Mouse (Mus musculus) urinary bladder, postnatal 14 days (tissue): ENCODE measurements around the gene Oas1d.
"Not testable (repeated sequence)": the region's sequence is repeated elsewhere in the genome, so short reads cannot be mapped to it uniquely, and the experiment has no call there.

Experiments used
- DNase-seq: peaks from one replicate; pipeline ENCODE4 v3.0.0; 2021; ENCODE audit warnings: low spot score

The Oas1d gene

DNA sequence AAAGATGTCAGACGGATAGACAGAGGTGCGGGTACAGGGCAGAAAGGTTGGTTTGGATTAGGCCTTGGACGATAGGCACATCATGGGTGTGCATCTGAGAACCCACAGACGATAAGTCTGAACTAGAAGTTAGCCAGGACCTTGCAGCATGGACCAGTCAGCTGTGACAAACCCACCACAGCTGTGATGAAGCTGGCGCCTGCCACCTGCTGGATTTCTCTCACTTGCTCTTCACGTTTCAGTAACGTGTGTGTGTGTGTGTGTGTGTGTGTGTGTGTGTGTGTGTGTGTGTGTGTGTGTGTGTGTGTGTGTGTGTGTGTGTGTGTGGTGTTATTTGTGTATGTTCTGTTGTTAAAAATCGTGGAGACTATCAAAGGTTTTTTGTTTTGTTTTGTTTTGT, at the start of gene Oas1d:
Oas1d (plus strand) TSS at position 333 of the 400 bp plus-strand sequence.
- not testable (repeated sequence) for DNase-seq

DNA sequence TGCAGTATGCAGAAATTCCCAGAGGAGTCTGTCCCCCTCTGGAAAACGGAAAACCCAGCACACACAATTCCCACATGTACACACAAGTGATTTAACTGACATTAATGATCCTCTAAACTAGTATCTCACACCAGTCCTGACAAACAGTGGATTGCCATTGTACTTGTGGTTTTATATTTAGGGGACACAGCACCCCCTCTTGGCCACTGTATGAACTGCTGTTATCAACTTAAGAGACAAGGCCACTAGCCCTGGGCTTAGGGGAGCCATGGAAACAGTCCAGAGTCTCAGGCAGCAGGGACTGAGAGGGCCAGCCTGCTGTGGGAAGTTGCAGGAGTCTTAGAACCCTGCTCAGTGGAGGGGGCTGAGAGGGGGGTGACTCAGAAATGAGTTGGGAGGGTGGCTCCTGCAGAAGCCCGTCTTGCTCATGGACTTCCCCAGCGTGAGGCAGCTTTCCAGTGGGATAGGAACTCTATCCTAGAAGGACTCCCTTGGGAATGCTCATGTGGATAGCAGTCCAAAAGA, 48.9 kb upstream of the Oas1d start:
- DNase-seq = no peak

DNA sequence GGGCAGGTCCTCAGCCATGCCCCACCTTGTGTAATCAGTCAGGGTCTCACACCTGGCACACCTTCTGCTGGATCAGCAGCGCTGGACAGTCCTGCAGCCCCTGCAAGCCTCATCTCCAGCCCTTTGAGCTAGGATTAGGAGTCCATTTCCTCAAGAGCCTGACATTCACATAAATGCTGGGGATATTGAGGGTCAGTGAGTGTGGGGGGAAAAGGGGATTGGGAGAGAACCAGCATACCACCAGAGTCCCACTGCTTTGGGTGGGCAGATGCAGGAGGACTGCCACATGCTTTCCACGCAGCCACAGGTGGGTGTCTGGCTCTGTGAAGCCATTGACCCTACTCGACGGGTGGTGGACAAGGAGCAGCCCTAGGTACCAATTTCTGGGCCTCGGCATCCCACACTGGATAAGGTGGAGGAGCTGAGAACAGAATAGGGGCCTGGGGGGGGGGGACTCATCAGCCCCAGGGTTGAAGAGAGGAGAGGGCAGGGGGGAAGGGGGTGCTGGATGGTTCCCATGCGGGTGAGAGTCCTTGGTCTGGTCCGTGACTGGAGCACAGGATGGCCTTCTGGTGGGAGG, 44.8 kb upstream of the Oas1d start:
- no peak for DNase-seq

DNA sequence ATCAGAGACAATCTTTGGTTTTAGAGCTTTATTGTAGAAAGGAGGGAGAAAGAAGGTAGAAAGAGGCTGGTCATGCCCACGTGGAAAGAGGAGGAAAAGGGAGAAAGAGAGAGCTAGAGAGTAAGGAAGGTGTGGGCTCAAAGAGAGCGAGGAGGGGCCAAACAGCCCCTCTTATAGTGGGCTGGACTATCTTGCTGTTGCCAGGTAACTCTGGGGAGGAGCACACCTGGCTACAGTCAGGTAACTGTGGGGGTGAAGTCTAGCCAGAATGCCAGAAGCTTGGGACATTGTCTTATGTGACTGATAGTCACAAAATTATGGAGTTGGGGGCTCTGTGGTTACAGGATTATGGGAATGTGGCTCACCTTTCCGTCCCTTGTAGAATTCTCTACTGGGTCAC, 44.3 kb upstream of the Oas1d start:
- no peak for DNase-seq

DNA sequence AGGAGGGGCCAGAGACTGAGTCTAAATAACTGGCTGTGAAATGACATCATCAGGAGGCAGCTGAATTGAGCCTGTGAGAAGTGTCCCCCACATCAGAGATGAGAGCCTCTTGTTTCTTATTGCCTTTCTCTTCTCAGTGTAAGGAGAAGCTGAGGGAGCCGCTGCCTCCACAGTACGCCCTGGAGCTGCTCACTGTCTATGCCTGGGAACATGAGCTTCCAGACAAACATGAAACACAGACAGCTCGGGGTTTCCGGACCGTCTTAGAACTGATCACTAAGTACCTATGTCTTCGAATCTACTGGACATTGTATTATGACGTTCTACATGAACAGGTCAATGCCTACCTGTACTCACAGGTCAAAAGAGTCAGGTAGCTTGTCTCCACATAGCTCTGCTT, 43.6 kb upstream of the Oas1d start:
- DNase-seq = no peak

DNA sequence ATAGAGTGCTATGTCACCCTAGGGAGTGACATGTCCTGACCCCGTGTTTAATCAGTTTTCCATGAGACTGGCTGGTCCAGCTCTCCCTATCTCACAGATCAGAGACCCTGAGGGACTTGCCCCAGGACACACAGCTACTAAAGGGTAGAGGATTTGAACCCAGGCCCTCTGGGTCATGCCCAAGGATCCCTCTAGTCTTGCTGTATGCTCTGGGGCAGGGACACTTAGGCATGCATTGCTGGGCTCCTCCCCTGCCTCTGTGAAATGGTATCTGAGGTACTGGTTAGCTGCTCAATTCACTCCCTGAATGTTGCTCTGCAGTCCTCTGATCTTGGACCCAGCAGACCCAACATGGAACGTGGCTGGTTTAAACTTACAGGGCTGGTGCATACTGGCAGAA, 42.9 kb upstream of the Oas1d start:
- DNase-seq = no peak

DNA sequence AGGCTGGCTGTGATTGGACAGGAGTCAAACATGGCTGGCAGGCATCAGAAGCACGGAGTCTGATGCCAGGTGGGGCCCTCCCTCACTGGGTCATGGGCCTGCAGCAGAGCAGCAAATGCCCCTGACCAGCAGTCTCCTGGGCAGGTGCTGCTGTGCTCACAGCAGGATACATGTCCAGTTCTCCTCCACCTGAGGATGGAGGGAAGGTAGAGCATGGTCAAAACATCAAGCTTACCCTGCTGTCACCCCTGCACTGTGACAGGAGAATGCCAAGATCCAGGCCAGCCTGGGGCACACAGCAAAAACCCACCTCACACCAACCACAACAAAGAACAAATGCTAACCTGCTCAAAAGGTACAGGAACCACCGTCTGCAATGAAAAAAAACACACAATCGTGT, 37.5 kb upstream of the Oas1d start:
- DNase-seq = not testable (repeated sequence)

DNA sequence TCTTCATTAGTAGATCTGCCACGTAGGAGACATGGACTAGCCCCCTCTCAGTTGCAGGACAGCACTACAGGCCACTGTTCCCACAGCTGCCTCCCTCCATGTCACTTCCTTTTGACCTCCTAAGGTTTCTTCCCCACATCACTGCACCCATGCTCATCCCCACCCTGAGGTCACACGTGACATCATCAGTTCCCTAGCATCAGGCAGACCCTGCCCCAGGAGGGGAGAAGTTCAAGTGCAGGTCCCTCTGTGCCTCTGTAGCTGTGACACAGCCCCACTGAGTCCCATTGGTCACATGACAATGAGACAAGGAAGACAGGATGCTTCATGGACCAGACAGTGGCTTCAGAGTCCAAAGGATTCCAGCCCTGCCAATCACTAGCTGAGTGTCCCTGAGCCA, 36.9 kb upstream of the Oas1d start:
- DNase-seq = not testable (repeated sequence)

DNA sequence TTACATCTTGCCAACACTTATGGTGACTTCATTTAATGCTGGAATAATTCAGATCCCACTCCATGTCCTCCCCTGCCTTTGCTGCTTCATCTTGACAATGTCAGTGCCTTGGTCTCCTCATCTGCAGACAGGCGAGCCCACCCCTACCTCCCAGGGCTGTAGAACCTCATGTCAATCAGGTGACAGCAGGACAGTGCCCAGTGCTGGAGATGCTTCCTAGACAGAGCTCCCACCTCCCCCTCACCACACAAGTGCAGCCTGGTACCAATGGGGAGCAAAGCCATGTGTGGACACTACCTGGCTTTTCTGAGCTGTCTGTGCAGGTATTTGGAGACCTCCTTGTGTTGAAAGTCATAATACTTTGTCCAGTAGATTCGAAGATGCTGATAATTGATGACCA, 35.5 kb upstream of the Oas1d start:
- not testable (repeated sequence) for DNase-seq

DNA sequence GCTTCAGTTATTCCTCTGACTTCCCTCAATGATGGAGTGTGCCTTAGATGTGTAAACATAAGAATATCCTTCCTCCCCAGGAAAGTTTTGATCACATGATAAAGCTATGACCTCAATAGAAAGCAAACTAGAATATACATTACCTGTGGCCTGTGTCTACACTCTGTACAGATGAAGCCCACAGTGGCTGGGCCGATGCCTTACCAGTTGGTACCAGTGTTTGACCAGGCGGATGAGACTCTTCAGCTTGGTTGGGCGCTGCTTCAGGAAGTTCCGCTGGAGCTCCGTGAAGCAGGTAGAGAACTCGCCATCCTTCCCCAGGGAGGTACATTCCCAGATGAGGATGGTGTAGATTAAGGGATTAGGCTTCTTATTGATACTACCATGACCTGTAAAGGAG, 32.7 kb upstream of the Oas1d start:
- DNase-seq = not testable (repeated sequence)

DNA sequence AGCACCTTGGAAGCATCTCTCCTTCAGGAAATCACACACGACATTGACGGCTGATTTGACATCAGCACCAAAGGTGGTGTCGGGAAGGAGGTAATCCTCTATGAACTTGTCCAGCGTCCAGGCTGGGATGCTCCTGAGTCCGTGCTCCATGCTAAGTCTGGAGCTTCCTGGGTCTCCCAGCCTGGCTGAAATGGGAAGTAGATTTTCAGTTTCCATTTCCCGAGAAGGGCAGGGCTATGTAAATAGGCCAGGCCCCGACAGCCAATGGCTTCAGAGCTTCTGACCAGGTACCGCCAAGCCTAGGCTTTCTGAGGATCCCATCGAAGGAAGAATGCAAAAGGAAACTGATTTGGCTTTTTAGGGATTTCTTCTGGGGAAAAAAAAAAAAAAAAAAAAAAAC, 26.9 kb upstream of the Oas1d start, which contains the start of gene Oas1g:
Oas1g (minus strand) TSS at position 201 of the 400 bp plus-strand sequence.
- DNase-seq = not testable (repeated sequence)

DNA sequence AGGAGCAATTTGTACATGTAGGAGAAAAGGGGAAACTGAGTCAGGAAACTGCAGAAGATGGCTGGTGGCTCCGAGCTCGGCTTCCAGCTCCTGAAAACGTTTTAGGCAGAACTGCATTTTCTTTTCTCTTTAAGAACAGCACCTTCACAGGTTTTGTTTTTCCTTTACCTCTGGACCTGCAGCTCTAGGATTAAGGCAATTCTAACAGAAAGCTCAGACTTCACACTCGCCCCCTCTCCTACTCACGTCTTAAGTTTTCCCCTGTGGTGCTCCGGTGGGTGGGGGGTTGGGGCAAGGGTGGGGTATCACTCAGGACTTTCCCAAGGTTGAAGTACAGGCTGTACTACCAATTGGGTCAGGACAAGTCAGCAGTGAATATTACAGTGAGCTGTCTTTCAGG, 26.5 kb upstream of the Oas1d start:
- DNase-seq = no peak

DNA sequence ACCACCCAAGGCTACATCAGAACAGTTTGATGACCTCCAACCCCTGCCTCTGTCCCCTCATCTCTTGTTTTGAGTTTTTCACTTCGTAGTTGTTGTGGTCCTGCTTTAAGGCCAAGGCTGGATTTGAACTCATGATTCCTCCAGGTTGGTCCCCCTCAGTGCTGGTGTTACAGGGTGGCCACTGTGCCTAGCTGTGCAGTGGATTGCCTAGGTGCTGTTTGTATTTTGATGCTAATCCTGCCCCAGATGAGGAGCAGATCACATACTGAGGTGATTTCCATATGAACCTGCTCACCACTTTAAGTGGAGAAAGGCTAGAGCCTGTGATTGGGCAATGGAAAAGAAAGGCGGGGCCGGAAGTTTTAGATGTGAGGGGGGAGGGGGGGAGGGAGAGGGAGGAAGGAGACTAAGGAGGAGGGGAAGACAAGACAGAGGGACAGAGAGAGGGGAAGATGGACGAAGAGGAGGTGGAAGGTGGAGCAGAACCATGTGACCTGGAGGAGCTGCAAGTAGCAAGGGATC, 26.0 kb upstream of the Oas1d start:
- DNase-seq = not testable (repeated sequence)

DNA sequence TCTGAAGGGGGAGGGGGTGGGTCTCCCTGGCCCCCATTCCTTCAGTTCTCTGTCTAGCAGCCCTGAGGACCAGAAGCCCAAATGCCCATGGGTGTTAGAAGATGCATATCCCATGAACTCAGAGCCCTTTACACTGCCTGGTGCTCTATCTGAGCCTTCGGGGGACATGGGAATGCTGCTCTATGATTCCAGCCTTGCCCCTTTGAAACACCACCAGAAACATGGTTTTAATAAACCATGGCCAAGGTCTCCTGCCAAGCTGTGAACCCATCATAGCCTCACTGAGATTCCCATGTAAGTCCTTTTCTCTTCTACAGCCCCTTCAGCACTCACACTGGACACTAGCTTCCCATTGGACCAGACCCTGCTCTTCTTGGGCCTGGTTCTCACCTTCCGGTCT, 24.3 kb upstream of the Oas1d start:
- no peak for DNase-seq

DNA sequence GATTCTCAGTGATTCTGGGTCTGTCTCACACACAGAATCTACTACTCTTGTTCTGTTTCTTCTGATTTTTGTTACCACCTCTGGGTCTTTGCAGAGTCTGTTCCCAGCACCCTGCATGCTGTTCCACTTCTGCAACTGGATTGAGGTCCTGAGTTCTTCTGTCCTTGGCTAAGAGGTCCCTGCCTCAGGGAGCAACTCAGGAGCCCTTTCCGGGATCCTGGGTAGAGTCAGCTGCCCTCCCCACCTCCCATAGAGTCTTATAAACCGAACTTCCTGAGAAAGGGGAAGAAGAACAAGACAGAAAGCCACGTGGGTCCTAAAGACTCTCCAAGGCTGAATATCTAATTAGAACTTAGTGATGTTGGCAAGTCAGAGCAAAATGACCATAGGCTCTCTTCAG, 23.3 kb upstream of the Oas1d start:
- no peak for DNase-seq

DNA sequence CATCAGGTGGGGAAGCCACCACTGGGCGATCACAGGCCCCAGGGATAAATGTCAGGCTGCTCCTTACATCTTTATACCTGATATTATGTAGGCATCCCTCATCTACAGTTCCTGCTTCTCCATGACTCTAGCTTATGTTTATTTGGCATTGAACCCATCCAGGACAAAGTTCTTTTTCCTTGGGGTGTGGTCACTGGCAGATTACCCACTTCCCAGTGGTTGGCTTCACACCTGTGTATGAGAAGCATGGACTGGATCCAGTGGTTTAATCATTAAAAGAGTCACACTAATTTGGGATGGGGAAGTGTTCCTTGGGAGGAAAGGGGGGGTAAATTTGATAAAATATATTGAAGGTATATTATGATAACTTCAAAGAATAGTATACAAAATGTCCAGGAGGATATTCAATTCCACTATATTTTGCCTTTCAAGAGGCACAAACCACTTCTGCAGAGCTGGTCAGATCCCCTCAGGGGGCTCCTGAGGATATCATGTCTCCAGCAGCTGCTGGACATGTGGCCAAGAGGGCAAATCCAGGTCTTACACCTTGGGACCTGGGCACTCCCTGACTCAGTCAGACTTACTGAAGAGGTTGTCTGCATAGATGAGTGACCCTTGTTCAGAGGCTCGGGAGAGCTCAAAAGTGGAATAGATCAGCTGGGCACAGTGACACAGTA, 22.6 kb upstream of the Oas1d start:
- not testable (repeated sequence) for DNase-seq

DNA sequence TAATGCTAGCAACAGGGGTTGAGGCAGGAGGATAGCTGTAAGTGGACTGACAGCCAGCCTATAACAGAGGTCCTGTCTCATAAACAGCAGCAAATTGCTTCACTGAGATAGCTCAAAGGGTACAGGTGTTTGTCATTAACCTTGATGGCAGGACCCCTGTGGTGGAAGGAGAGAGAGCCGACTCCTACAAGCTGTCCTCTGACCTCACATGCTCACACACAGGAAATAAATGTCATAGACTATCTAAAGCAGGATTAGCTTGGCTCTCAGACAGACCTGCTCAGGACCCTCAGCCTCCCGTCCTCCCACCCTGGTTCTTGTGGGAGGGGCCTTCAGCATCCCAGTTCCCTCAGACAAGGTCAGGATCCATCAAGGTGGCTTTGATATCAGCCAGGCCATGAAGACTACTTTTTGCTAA, 22.1 kb upstream of the Oas1d start:
- DNase-seq = no peak

DNA sequence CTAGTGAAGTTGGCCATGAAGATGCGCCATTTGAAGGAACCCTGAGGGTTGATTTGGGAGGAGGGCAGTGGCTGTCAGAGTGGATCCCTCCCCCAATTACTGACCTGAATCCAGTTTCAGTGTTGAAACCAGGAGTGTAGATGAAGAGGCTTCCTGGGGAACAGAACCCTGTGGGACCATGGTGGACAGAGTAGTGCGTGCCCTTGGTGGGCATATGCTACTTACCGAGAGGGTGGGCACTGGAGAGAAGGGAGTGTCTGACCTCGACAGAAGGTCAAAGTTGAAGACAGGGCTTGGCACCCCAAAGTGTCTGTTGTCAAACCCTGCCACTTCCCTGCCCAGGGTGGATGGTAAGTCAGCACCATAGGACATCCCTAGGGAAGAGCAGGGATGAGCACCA, 20.5 kb upstream of the Oas1d start:
- DNase-seq = not testable (repeated sequence)

DNA sequence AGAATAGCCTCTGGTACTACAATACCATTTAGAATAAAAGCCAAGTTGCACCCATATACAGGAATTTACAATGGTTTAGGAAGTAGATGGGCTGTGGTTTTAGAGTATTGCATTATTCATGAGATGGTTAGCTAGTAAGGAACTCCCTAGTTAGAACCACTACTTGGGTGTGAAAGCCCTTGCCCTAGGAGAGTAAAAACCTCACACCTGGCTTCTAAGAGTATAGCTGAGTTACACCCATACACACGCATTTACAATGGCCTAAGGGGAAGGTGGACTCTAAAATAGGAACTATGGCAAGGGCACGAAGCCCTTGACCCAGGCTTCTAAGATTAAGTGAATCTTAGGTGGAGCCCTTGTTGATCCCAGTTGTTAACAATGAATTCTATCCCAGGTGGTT, 19.6 kb upstream of the Oas1d start:
- not testable (repeated sequence) for DNase-seq

DNA sequence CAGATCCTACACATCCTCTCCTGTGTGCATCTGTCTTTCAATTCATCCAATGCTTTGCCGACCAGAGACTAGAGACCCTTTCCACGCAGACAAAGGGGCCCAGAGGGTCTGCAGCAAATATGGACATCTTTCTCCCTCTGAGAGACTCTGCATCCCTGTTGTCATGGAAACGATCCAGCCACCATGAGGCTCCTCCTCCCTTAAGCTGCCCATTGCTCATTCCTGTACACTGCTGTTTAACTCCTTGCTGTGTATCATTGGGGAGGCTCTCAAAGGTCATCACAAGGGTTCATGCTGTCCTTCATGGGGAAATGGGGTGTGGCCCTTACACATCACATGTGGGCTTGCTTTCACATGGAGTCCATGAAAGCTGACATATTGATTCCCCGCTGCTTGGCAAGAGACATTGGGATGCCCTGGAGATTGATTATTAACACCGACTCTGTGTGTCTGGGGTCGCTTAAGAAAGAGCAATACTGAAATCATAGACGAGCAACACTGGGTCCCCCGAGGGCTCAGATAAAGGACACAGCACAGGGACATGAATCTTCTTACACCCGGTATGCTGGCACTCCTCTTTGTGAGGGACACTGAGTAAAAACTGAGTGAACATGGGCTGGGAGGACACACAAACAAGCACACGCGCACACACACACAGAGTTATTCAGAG, 19.0 kb upstream of the Oas1d start:
- no peak for DNase-seq

DNA sequence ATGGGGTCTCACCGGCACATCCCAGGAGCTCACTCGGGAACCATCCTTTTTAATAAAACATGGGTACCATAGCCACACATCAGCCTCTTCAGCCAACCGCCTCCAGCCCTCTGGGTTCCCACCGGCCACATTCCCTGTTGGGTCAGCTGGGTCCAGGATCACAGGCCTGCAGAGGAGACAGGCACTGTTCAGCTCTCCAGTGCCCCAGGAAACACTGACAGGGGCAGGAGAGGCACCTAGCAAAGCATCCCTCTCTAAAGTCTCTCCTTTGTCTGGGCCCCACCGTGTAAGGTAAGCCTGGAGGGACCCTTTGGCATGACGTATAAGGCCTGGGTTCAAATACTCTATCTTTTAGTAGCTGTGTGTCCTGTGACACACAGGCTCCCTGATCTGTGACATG, 16.0 kb upstream of the Oas1d start:
- no peak for DNase-seq

DNA sequence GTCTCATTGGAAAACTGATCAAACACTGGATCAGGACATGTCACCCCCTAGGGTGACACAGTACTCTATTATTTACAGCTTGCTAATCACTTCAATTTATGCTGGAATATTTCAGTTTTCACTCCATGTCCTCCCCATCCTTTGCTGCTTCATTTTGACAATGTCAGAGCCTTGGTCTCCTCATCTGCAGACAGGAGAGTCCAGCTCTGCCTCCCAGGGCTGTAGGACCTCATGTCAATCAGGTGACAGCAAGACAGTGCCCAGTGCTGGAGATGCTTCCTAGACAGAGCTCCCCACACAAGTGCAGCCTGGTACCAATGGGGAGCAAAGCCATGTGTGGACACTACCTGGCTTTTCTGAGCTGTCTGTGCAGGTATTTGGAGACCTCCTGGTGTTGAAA, 15.6 kb upstream of the Oas1d start:
- no peak for DNase-seq

DNA sequence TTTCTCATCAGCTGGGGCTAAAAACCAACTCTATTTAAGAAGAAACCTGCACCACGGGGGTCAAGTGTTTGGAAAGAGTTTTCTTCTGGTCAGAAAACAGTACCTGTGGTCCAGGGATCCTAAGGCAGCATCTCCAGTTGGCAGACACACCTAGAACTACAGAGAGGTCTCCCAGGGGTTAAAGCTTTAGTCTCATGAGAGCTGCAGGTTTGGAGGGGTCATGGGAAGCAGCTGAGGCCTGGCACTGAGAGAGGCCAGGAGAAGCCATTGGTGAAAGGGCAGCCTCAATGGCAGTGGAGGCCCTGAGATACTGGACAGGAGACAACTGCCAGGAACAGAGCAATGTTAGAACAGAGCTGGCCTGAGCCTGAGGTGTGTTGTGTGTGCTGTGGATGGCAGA, 13.7 kb upstream of the Oas1d start:
- no peak for DNase-seq
